Mouse (Mus musculus) ES-E14 (cell line): ENCODE measurements around the gene Hist1h2bj.

ENCODE experiments used
- CHD2 ChIP-seq: IDR thresholded peaks from 2 replicates; pipeline ENCODE4 v1.6.1; 2014; ENCODE audit warnings: mild to moderate bottlenecking, low read depth, low read length, inconsistent platforms
- HCFC1 ChIP-seq: IDR thresholded peaks from 2 replicates; pipeline ENCODE4 v1.6.1; 2012; ENCODE audit warnings: low read length, inconsistent platforms, borderline replicate concordance; ENCODE audit not compliant: insufficient read depth

DNA sequence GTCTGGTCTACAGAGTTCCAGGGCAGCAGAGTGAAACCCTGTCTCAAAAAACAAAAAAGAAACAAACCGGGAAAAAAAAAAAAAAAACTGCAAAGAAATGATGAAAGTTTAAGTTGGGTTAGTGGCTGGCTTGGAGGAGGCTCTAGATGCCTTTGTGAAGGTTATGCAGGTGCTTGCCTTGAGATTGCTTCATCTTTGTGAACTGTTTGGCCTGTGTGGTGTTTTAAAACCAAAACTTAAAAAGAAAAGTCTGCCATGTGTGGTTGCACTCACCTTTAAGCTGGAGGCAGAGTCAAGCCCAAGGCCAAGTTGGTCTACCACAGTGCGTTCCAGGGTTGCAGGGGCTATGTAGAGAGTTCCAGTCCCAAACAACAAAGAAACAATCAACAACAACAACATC is 6.0 kb downstream of the Hist1h2bj start:
- TF ChIP-seq CHD2 (no peak), HCFC1 (no peak)
